Mouse (Mus musculus) kidney, postnatal 14 days (tissue): ENCODE measurements around the gene Pde12.
"Not testable (repeated sequence)": the region's sequence is repeated elsewhere in the genome, so short reads cannot be mapped to it uniquely, and the experiment has no call there.

Experiments
- DNase-seq: peaks from one replicate; pipeline ENCODE4 v3.0.0; 2022; ENCODE audit warnings: mixed read lengths

Pde12 gene

DNA sequence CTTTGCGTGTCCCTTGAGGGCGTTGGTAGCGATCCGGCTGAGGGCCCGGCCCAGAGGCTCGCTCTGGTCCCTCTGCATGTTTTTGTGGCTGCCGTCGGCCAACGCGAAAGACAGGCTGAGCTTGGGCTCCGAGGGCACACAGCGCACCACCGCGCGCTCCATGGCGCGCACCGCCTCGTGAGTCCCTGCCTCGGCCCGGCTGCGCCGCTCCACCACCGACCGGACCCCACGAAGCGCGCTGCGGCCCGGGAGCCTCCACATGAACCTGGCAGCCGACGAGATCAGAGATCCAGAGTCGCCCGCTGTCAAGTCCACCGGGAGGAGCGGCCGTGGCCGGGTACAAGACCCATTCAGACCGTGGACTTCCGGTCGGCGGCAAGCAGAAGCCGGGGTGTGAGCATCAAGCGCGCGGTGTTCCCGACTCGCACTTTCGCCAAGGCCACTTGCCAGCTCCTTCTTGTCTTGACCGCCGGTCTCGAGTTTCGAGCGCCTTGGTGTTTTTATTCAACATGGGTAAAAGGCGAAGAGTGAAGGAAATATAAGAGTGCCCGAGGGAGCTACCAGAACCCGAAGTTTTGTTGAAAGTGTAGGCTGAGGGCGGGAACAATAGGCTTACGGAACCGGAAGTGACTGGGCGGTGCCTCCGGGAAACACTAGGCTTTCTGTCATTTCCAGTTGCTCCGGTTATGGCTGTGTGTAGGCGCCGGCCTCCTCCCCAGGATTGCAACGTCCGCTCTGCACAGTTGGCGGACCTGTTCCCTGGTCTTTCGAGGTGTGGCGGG, at the start of gene Pde12:
Gene Pde12, minus strand, starts transcription at position 592 of the 782 bp plus-strand sequence.
- DNase-seq = peak; percentile 91

DNA sequence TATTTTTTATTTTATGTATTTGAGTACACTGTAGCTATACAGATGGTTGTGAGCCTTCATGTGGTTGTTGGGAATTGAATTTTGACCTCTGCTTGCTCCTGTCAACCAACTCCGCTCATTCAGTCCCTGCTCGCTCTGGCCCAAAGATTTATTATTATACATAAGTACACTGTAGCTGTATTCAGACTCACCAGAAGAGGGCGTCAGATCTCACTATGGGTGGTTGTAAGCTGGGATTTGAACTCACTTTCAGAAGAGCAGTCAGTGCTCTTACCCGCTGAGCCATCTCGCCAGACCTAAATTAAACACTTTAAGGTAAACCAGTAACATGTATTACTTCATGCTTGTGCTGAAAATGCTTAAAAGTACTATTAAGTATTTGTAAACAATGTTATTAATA, 35.6 kb upstream of the Pde12 start:
- DNase-seq = not testable (repeated sequence)

DNA sequence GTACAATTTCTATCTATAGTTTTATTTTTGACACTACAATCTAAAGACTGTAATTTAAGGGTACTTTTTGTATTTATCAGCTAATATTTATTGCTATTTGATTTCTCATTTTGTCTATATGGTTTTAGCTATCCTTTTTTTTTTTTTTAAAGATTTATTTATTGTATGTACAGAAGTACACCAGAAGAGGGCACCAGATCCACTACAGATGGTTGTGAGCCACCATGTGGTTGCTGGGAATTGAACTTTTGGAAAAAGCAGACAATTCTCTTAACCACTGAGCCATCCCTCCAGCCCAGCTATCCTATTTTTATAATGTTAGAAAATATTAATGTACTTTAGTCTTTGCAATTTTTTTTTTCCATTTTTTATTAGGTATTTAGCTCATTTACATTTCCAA, 28.2 kb upstream of the Pde12 start:
- no peak for DNase-seq

DNA sequence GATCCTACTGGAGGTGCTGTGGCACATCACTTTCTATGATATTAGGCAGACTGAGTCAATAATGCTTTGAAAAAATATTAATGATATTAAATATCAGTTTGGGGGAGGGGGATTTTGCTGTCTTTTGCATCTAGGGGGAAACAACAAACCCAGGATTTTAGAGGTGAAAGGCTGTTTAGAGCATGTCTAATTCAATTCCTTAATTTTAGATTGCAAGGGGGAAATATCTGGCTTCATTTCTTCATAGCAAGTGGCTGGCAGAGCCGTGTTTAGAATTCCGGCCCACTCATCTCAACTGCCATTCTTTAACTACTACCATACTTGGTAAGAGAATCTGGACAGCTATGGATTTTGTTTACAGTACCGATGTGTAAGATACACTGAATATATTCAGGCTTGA, 23.3 kb upstream of the Pde12 start, which contains the start of gene Dnah12:
Gene Dnah12, plus strand, starts transcription at position 301 of the 400 bp plus-strand sequence.
- no peak for DNase-seq

DNA sequence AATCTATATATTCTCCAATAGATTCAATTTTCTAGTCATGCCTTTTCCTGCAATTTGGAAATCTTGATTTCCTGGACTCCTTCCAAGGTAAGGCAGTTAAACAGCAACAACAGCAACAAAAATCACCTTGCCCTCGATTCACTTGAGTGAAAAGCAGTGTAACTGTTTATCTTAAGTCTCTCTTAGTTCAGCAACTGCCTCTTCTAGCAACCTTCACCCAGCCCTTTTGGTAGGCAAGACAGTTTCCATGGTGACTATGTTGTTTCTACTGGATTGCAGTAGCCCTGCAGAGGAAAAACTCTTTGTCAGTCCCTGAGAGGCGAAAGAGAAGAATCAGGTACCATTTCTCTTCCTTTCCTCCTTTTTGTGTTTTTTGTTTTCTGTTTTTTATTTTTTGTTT, 21.7 kb upstream of the Pde12 start:
- peak; percentile 50 for DNase-seq

DNA sequence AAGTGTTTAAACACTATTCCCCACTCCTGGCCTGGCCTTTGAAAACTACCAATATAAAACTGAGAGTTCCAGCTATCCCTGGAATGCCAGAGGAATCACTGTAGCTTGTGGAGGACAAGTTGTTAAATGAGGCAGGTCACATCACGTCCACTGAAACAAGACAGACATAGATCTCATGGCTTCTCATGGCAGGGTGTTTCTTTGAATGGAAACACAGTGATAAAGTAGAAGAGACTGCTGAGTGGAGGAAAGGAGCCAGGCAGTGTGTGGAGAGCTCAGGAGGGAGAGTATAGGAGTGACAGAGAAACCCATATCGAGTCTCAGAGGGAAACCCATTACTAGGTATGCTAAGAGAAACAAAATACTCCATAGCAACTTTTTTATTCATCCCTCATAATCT, 21.0 kb upstream of the Pde12 start:
- no peak for DNase-seq

DNA sequence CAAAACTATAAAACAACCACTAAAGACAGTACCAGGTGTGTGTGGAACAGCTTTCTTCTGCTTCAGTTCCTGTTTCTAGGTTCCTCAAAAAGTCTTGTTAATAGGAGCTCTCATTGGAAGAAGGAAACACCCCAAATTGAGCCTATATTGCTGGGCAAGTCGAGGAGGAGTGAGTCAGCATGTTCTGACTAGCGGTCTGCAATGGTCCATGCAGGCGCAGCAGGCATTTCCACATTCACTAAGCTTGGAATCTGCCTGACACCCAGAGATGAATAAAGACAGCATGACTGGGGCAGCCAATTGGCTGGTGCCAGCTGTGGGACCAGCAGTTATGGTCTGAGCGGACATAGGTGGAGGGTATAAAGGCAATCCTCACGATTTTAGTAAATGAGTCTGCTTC, 6.1 kb upstream of the Pde12 start:
- DNase-seq = no peak

DNA sequence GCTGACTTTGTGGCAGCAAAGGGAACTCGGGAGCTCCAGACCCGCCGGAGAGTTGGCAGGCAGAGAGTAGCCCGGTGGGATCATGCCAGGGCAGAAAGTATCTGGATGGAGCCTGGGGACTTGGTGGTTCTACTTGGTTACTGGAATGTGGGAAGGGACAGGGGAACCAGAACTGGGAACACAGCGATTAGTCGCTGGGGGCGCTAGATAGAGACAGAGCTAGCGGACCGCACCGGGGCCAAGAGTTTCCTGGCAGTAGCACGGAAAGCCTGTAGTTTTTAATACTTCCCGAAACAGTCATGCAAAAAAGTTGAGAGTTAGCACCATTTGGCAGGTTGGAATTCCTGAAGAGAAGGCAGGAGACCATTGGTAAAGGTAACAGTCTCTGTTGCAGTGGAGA, 5.7 kb upstream of the Pde12 start:
- DNase-seq = peak; percentile 70

DNA sequence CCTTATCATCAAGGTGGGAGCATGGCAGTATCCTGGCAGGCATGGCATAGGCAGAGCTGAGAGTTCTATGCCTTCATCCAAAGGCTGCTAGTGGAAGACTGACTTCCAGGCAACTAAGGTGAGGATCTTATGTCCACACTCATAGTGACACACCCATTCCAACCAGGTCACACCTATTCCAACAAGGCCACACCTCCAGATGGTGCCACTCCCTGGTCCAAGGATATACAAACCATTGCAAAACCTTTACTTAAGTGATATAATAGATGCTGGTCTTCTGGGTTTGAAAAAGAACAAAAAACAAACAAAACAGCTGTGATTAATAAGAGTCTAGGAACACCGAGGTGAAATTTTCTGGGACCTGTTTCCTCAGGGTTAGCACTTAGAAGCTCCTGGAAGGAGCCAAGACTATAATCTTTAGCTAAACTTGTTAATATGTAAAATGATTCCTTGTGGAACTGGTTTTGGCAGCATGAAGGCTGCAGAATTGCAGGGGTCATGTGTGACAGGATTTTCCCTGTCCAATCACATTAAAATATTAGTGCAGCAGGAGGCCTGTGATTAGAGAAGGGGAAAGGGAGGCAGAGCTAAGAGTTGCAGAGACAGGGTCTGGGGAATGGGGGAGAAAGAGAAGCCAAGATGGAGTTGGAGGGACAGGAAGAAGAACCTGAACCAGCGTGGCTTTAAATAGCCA, 4.9 kb upstream of the Pde12 start:
- peak; percentile 41 for DNase-seq

DNA sequence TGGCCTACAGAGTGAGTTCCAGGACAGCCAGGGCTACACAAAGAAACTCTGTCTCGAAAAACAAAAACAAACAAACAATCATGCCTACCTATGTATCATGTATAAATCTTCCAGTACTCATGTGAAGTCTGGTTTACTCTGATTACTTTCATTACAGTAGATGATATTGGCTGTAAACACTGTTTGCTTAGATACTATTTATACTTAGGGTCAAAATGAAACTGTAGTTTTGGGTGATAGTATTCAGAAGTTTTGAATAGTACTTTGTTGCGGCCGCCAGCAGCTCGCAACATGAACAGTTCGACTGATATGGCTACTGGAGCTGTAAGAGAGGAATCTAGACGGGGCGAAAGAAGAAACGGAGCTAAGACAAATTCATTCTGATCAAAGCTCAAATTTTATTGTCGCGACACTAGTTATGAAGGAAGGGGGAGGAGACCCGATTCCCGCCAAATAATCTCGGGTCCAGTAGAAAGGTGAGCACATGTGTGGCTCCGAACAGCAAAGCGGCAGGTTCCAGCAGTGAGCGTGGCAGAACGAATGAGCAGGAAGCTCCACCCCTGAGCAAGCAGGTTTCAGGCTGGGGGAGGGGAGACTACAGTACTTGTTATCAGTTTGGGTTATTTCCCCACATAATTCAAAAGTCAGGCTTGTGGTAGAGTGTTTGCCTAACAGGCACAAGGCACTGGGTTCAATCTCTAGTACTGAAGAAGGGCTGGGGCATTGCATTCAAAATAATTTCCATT, 2.4 kb upstream of the Pde12 start:
- DNase-seq = not testable (repeated sequence)

DNA sequence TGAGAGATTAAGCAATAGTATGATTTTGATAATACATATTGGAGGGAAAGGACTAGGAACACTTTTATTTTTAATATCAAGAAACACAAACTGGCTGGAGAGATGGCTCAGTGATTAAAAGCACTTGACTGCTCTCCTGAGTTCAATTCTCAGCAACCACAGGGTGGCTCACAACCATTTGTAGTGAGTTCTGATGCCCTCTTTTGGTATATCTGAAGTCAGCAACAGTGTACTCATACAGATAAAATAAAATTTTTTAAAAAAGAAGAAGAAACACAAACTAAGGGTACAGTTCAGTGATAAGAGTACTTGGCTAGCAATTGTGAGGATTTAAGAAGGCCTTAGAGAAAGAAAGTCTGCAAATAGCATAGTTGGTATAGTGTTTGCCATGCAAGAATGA, 1.3 kb upstream of the Pde12 start:
- DNase-seq = no peak

DNA sequence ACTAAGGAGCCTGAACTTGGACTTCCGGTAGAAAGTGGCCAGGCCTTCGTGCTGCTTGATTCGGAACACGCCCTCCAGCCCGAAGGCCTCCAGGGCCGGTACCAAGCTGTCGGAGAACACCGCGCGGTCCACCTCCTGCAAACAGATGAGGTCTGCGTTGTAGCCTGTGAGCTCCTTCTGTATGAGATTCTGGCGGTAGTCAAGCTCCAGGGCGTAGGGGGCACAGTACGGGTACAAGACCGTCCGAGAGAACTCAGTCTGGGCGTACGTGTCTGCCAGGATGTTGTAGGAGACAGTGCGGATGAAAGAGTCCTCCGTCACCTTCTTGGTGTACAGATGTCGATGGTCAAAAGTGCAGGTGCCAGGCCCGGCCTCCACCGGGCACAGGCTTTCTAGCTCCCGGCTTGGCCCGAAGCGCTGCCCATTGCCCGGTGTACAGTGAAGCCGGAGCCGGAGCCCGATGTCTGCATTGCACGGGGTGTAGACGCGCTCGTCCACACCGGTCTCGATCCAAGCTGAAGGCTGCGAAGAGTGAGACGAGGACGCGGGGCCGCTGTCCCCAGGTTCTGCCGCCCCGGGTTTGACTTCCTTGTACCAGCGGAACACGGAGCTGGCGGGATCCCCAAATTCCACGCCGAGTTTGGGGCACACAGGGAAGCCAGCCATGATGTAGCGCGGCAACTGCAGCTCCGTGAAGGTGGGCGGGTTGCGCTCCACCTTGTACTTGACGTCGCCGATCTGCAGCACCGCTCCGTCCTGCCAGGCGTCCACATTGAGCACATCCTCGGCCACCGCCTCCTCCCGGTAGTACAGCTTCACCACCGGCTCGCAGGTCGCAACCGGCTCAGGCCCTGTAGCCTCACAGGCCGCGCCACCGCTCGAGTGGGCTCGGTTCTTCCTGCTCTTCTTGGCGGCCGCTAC, 1.1 kb downstream of the Pde12 start:
- peak; percentile 27 for DNase-seq

DNA sequence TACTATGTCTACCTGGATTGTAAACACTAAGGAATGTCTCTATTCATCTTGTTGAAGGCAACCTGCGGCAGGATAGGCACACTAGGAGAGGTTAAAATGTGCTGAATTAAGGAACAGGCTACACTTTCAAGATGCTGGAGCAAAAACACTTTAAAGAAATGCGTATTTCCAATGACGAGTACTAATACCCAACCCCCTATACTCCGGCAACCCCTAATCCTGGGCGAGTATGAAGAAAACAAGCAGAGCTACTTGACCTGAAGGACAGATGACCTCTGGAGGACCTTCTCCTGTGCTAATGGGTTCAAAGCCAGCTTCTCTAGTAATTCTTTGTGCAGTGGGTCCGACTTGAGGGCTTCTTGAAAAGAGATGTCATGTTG, 1.7 kb downstream of the Pde12 start:
- no peak for DNase-seq

DNA sequence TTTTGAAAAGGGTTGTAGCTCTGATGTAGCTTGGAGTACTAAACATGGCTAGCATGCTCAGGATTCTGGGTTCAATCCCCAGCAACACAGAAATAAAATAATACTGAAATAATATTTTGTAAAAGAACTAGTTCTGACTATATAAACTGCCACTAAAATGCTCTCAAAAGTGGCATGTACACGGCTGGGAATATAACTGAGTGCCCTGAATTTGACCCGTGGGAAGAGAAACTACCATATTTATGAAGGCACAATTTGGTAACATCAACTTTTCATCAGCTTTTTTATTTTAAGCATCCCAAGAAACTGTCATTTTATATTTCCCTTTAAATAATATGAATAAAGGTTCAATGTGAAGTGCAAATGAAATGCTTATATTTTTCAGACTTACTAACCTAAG, 5.8 kb downstream of the Pde12 start:
- no peak for DNase-seq

DNA sequence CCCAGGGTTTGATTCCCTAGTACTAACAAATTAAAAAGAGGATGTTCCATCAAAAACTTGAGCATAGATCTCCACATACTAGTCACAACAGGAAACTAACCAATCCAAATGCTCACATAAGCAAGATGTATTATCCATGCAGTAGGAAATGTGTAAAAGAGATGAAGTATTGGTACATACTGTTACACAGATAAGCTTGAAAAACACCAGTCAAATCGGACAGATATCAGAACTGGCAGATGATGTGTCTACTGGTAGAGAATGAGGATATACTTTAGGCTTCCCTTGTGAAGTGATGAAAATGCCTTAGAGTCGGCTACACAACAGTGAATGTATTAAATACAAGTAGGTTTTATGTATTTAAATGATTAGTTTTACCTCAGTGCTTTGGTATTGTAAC, 7.2 kb downstream of the Pde12 start:
- no peak for DNase-seq

DNA sequence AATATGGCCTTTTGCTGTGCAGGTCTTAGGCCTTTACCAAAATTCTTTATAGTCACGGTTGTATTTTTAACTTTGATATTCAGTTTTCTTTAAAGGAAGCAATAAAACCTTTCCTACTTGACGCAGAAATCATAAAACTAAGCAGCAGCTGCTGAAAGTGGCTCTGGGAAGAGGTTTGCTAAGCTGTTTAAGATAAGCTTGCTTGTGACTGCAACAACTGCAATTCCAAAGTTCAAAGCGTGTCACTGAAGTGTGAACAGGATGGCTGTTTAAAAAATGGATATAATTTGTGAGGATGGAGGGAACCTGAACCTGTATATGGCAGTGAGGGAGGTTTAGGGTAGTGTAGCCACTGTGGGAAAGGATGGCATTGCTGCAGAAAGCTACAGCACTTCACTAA, 7.7 kb downstream of the Pde12 start:
- no peak for DNase-seq

DNA sequence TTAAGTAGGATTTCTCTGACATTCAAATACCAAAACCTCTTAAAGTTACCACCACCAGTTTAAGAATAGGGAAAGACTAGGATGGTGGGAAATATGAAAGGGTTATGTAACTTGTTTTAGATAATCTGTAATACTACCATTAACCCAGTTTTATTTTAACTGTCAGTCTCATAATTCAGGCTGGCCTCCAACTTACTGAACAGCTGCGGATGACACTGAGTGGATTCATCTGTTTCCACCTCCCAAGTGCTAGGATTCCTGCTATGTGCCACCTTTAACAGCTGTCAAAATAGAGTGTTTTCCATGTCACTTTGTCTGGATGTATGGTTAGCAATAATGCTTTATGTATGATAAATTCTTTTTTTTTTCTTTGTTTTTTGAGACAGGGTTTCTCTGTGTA, 9.4 kb downstream of the Pde12 start:
- no peak for DNase-seq

DNA sequence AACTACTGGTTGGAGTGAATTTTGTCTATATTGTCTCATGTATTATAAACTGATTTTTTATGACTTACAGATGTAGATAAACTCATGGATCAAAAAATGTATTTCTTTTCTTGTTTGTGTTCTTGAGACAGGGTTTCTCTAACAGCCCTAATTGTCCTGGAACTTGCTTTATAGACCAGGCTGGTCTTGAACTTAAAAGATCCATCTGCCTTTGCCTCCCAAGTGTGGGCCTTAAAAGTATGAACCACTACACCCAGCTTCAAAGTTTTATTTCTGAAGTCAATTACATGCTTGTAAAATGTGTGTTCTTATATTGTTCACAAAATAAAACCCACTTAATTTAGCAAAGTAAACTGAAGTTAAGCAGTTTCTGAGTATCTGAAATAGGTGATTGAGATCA, 11.5 kb downstream of the Pde12 start:
- DNase-seq = no peak

DNA sequence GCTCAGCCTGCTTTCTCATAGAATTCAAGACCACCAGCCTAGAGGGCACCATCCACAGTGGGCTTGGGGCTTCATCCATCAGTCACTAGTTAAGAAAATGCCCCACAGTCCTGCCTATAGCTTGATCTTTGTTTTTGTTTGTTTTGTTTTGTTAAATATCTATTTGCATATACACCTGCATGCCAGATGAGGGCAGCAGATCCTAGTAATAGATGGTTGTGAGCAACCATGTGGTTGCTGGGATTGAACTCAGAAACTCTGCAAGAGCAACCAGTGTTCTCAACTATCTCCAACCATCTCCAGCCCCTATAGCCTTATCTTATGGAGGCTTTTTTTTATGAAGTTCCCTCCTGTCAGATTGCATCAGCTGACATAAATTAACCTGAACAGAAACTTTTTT, 17.8 kb downstream of the Pde12 start:
- DNase-seq = no peak

DNA sequence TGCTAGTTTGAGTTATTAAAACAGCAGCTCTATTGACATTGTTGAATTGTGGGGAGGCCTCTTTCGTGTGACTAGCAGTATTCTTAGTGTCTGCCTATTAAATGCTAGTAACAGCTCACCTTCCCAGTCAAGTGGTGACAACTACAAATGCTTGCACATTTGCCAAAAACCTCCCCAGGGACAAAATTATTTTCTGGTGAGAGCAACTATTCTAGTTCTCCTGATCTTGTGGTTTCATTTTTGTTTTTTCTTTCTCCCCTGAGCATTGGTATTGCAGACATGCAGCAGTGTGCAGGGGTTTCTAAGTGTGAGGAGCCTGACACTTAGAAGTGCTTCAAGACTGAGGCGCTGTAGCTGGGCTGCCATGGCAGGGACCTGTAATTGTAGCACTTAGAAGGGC, 21.9 kb downstream of the Pde12 start:
- no peak for DNase-seq

DNA sequence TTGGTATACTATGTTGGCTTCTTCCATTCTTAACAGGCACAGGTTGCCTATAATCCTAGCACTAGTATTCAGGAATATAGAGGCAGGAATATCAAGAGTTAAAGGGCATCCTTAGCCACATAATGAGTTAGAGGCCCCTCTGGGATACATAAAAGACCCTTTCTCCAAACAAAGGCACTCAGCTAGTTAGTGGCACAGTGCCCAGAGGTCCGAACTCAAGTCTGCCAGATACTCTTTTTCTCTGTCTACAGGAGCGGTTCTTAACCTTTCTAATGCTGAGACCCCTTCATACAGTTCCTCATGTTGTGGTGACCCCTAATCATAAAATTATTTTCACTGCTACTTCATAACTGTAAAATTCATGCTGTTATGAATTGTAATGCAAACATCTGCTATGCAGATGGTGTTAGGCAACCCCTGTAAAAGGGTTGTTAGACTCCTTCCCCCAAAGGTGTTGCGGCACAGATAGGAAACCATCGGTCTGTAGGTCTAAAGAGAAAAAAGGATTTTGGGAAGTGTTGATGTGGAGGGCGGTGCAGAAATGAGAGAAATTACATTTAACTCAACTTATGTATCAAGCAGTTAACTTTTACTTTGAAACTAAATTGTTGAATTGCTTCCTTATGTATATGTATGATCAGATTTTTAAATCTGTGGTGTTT, 23.6 kb downstream of the Pde12 start:
- no peak for DNase-seq

DNA sequence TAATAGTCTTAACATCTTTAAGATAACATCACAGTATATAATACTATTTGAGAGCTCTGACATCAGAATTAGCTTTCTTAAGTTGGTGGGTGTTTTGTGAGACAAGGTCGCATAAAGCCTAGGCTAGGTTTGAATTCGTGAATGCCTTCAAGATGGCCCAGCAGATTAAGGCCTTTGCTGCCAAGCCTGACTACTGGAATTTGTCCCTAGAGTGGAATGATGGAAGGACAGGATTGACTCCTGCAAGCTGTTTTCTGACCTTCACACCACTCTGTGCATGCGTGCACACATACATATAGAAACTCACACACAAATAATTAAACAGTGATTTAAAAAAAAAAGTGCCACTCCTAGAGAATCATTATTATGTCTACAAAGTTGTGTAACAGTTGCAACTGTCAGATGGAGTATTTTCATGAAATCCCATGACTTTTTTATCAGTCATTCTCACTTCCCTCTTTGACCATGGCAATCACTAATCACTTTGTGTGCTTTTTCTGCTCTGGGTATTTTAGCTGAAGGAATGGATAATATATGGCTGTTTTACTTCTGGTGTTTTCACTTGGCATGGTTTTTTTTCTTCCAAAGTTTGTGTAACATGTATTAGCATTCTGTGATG, 26.6 kb downstream of the Pde12 start:
- no peak for DNase-seq
